Mouse (Mus musculus): ENCODE results near the gene Kcnj11. TPM values are rescaled to one million over a fixed set of nuclear protein-coding genes. Genes with fewer than 3 reads are reported as not detected.

Kcnj11 gene
- polyA plus RNA-seq, 1 experiment from 2014 or later, result 5.3 TPM

DNA sequence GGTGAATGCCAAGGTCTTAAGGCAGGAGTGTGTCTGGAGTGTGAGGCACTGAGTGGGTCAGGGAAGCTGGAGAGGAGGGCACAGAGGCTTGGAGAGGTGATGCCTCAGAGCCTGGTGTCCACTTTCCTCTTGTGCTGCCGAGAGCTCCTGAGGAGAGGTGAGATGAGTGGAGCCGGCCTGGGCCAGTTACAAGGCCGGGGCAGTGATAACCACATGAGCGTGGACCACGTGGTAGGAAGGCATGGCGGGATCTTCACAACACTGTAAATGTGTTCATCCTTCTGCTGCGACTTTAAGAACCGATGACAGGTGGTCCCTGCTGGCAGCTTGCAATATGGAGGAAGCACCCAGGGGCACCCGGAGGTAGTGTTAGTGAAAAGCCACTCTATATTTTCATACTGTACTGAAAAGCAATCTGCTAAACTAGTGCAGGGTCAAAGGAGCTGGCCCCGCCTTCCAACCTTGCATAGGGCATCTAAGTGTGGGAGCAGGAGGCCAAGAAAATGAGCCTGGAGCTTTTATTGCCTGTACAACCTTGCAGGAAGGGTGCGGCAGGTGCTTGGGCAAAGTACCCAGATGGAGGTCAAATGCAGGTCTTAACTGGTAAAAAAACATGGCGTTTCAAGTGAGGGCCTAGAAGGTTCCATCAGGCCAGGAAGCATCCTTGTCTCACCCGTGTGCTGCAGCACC, 52.5 kb downstream of the Kcnj11 start:
- no peak overlapping the region for H3K27ac ChIP-seq (replicated peaks)
- H3K36me3 ChIP-seq, result peaks cover 80% of the 10 kb centered on the region
- no peak overlapping the region for H3K9ac ChIP-seq
- no peak overlapping the region for H3K4me2 ChIP-seq
- H3K4me3 ChIP-seq, result no peak overlapping the region
- H3K4me1 ChIP-seq, result no peaks in the 10 kb centered on the region
- no peaks in the 10 kb centered on the region for H3K27me3 ChIP-seq (replicated peaks)
- H3K9me3 ChIP-seq, result no peaks in the 10 kb centered on the region
- 86% methylated on average over 13 of the region's 13 CpGs for WGBS
- ATAC-seq (ENCODE audit: extremely low read depth, insufficient number of reproducible peaks, low FRiP score, low TSS enrichment), result no peak

DNA sequence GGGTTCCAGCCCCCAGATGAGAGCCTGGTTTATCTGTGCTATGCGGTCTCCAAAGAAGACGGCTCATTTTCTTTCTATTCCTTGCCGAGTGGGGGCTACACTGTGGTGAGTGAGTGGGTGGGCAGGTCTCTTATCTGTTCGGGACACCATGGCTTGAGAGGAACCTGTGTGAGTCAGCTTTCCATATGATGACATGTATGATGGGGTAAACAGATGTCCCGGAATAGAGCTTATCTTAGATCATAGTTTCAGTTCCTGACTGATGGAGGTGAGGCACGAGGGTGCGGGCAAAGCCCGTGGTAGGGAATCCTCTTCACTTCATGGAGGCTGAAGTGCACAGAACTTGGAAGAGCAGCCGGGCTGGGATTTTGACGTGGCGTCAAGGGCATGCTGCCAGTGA, 54.7 kb downstream of the Kcnj11 start:
- H3K27ac ChIP-seq (replicated peaks), result no peak overlapping the region
- H3K9me3 ChIP-seq, result no peaks in the 10 kb centered on the region
- no peak for ATAC-seq (ENCODE audit: extremely low read depth, insufficient number of reproducible peaks, low FRiP score, low TSS enrichment)
- peaks cover 87% of the 10 kb centered on the region for H3K36me3 ChIP-seq
- H3K4me1 ChIP-seq, result no peaks in the 10 kb centered on the region
- no peak overlapping the region for H3K9ac ChIP-seq
- H3K4me2 ChIP-seq, result no peak overlapping the region
- no peak overlapping the region for H3K4me3 ChIP-seq
- H3K27me3 ChIP-seq (replicated peaks), result no peaks in the 10 kb centered on the region
- 77% methylated on average over 11 of the region's 11 CpGs for WGBS

DNA sequence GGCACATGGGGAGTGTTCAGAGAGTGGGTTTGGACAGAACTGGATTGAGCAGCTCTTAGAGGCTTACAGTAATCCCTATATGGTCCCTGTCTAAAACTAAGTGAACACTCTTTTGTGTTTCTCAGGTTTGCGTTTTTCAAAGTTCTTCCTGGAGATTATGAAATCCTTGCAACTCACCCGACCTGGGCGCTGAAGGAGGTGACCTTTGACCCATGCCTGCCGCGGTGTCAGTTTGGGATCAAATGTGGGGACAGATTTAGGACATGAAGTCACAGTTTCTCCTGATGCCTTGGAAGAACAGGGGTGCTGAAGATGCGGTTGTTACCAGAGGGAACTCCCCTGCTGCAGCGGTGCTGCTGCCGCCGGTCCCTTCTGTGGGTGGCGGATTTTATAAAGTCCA, 56.5 kb downstream of the Kcnj11 start:
- WGBS, result 89% methylated on average over 10 of the region's 10 CpGs
- H3K9ac ChIP-seq, result no peak overlapping the region
- H3K4me1 ChIP-seq, result no peaks in the 10 kb centered on the region
- no peak overlapping the region for H3K4me3 ChIP-seq
- H3K27ac ChIP-seq (replicated peaks), result no peak overlapping the region
- no peak overlapping the region for H3K4me2 ChIP-seq
- no peak for ATAC-seq (ENCODE audit: extremely low read depth, insufficient number of reproducible peaks, low FRiP score, low TSS enrichment)
- peaks cover 88% of the 10 kb centered on the region for H3K36me3 ChIP-seq
- no peaks in the 10 kb centered on the region for H3K27me3 ChIP-seq (replicated peaks)
- H3K9me3 ChIP-seq, result no peaks in the 10 kb centered on the region

Other genes with a start within 250 kb of the Kcnj11 start
- gene Kdelr1, start 228.0 kb downstream of the Kcnj11 start, polyA plus RNA-seq (2015; fragmentation: Nextera tagmentation; extraction: Ambion mirVana), result 56.4 and 58.7 TPM in 2 replicates
- gene Grin2d, start 222.4 kb downstream of the Kcnj11 start, polyA plus RNA-seq (2015; fragmentation: Nextera tagmentation; extraction: Ambion mirVana), result 0.13 and 0.23 TPM in 2 replicates
- 0.90 and 1.1 TPM in 2 replicates for gene Syngr4, start 204.1 kb downstream of the Kcnj11 start, polyA plus RNA-seq (2015; fragmentation: Nextera tagmentation; extraction: Ambion mirVana)
- 5.8 and 6.8 TPM in 2 replicates for gene Tmem143, start 203.8 kb downstream of the Kcnj11 start, polyA plus RNA-seq (2015; fragmentation: Nextera tagmentation; extraction: Ambion mirVana)
- gene Emp3, start 179.4 kb downstream of the Kcnj11 start, polyA plus RNA-seq (2015; fragmentation: Nextera tagmentation; extraction: Ambion mirVana), result 84.1 and 92.1 TPM in 2 replicates
- 2.7 and 3.4 TPM in 2 replicates for gene Ccdc114, start 176.7 kb downstream of the Kcnj11 start, polyA plus RNA-seq (2015; fragmentation: Nextera tagmentation; extraction: Ambion mirVana)
- gene Abcc6, start 70.5 kb downstream of the Kcnj11 start, polyA plus RNA-seq (2015; fragmentation: Nextera tagmentation; extraction: Ambion mirVana), result 0.11 and 0.23 TPM in 2 replicates
- gene Nomo1, start 67.1 kb downstream of the Kcnj11 start, polyA plus RNA-seq (2015; fragmentation: Nextera tagmentation; extraction: Ambion mirVana), result 37.7 and 39.2 TPM in 2 replicates
- 8.7 and 9.7 TPM in 2 replicates for gene Abcc8, start 79.3 kb upstream of the Kcnj11 start, polyA plus RNA-seq (2015; fragmentation: Nextera tagmentation; extraction: Ambion mirVana)
- gene Ush1c, start 137.7 kb upstream of the Kcnj11 start, polyA plus RNA-seq (2015; fragmentation: Nextera tagmentation; extraction: Ambion mirVana), result 1.8 and 2.2 TPM in 2 replicates
- 0.04 and 0.05 TPM in 2 replicates for gene Otog, start 140.2 kb upstream of the Kcnj11 start, polyA plus RNA-seq (2015; fragmentation: Nextera tagmentation; extraction: Ambion mirVana)